Mouse (Mus musculus): ENCODE measurements around the gene Rnf144a. TPM values are rescaled to one million over a fixed set of nuclear protein-coding genes. Genes with fewer than 3 reads are reported as not detected.

Rnf144a gene
- total RNA-seq, 1 experiment from 2014 or later: 199 TPM

DNA sequence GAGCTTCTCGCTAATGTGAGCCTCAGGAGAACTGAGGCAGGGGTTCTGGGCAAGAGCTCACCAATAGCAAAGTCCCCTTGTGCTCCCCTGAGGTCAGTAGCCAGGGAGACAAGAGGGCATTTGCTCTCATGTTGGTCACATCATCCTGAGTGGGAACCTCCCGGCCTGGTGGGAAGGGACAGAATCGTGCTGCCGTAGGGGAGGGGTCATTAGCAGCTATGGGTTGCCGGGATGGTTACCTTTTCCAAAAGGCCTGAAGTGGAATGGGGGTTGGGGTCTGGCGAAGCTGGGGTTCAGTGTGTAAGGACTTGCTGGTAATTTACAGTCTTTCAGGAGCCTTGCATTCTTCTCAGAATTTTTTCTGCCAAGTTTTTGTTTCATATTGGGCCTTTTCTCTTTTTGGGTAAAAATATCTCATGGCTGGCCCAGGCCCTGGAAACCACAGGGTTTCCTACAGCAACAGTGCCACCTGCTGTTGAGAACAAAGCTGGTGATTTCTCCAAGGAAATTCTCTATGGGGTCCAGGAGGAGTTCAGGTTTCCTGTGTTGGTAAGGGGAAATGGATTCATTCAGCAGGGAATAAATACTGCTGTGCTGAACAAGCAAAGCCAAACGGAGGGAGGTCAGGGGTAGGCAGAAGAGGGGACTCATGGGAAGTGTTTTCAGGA lies 137.9 kb downstream of the Rnf144a start:
- no peak for ATAC-seq (ENCODE audit: extremely low read depth, insufficient number of reproducible peaks, low FRiP score, poor library complexity, severe bottlenecking)

DNA sequence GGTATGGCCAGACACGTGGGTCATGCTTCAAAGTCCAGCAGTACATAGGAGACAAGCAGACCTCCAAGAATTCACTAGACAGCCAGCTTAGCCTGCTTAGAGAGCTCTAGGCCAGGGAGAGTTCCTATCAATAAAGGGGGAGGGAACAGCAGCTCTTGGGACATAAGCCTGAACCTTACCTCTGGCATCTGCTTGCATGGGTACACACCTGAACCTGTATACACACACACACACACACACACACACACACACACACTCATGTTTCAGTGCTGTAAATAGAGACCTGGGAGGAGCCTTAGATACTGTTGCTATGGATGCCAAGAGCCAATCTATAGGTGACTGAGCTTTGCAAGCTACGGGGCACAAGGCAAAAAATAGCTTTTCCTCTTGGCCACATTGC lies 138.5 kb downstream of the Rnf144a start:
- no peak for ATAC-seq (ENCODE audit: extremely low read depth, insufficient number of reproducible peaks, low FRiP score, poor library complexity, severe bottlenecking)

Other genes starting within 250 kb of the Rnf144a start
- 104 and 110 TPM in 2 replicates for gene Rsad2, start 41.2 kb upstream of the Rnf144a start, total RNA-seq (2017)
- 35.9 and 51.3 TPM in 2 replicates for gene Cmpk2, start 54.0 kb upstream of the Rnf144a start, total RNA-seq (2017)